Mouse (Mus musculus): ENCODE data around the gene Fgfr2. TPM values are rescaled to one million over a fixed set of nuclear protein-coding genes. Genes with fewer than 3 reads are reported as not detected.
A peak's percentile ranks its signal among the peaks of the same experiment; 100 is the strongest.

Gene Fgfr2
- polyA plus RNA-seq, 1 experiment: 59.9 TPM

GRCm38 (mm10) chr7:130278000-130278737 is 2845.0 kb downstream of the Fgfr2 start:
- Histone ChIP-seq H3K27ac (ENCODE audit: insufficient read depth, low read length) (no peak overlapping the region), H3K4me3 (ENCODE audit: insufficient read depth, low read length) (no peak overlapping the region), H3K4me1 (ENCODE audit: control insufficient read depth, insufficient read depth, low read length) (no peaks in the 10 kb centered on the region; the same call in 1 of the 2 replicates)
- no peak for TF ChIP-seq CTCF (IDR thresholded peaks at IDR 0.05; ENCODE audit: borderline replicate concordance, insufficient read depth, low read length)

GRCm38 (mm10) chr7:130273265-130273664 is 2849.9 kb downstream of the Fgfr2 start:
- H3K4me1 ChIP-seq (ENCODE audit: control insufficient read depth, insufficient read depth, low read length): no peaks in the 10 kb centered on the region
- H3K27ac ChIP-seq (ENCODE audit: insufficient read depth, low read length): no peak overlapping the region
- H3K4me3 ChIP-seq (ENCODE audit: insufficient read depth, low read length): no peak overlapping the region
- TF ChIP-seq POLR2A (IDR thresholded peaks at IDR 0.05; ENCODE audit: low read depth, low read length): no peak
- TF ChIP-seq CTCF (IDR thresholded peaks at IDR 0.05; ENCODE audit: borderline replicate concordance, insufficient read depth, low read length): peak; percentile 84

- Histone ChIP-seq H3K4me3 (ENCODE audit: insufficient read depth, low read length) (no peak overlapping the region), H3K27ac (ENCODE audit: insufficient read depth, low read length) (no peak overlapping the region), H3K4me1 (ENCODE audit: control insufficient read depth, insufficient read depth, low read length) (no peaks in the 10 kb centered on the region)
- TF ChIP-seq CTCF (IDR thresholded peaks at IDR 0.05; ENCODE audit: borderline replicate concordance, insufficient read depth, low read length): peak; percentile 26; the same call in 1 of the 2 replicates
- no peak for TF ChIP-seq POLR2A (IDR thresholded peaks at IDR 0.05; ENCODE audit: low read depth, low read length)
Observed at GRCm38 (mm10) chr7:130270807-130271206, 2852.3 kb downstream of the Fgfr2 start.

GRCm38 (mm10) chr7:130269124-130269867 is 2853.9 kb downstream of the Fgfr2 start:
- Histone ChIP-seq H3K27ac (ENCODE audit: insufficient read depth, low read length) (no peak overlapping the region), H3K4me1 (ENCODE audit: control insufficient read depth, insufficient read depth, low read length) (no peaks in the 10 kb centered on the region), H3K4me3 (ENCODE audit: insufficient read depth, low read length) (no peak overlapping the region)
- TF ChIP-seq POLR2A (IDR thresholded peaks at IDR 0.05; ENCODE audit: low read depth, low read length): no peak
- TF ChIP-seq CTCF (IDR thresholded peaks at IDR 0.05; ENCODE audit: borderline replicate concordance, insufficient read depth, low read length): no peak

DNA sequence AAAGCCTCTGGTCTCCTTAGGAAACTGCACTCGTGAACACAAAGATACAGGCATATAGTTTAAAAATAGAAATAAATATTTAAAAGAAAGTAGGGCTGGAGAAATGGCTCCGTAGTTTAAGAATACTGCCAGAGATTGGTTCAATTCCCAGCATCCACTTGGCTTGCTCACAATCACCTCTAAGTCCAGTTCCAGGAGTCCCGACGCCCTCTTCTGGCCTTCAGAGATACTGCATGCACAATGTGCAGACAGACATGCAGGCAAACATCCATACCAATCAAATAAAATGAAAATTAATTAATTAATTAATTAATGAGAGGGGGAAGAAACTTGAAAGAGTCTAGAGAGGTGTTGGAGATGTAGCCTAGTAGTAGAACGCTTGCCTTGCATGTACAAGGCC is 2856.1 kb downstream of the Fgfr2 start:
- no peak overlapping the region for H3K27ac ChIP-seq (ENCODE audit: insufficient read depth, low read length)

GRCm38 (mm10) chr7:130266166-130266490 is 2857.0 kb downstream of the Fgfr2 start:
- TF ChIP-seq POLR2A (IDR thresholded peaks at IDR 0.05; ENCODE audit: low read depth, low read length) (peak; percentile 48), CTCF (IDR thresholded peaks at IDR 0.05; ENCODE audit: borderline replicate concordance, insufficient read depth, low read length) (no peak)
- peaks cover 11% of the 10 kb centered on the region; the same call in 1 of the 2 replicates for H3K4me1 ChIP-seq (ENCODE audit: control insufficient read depth, insufficient read depth, low read length)
- peak overlapping the region; percentile 92 for H3K4me3 ChIP-seq (ENCODE audit: insufficient read depth, low read length)

More for the DNA sequence above, 2856.1 kb downstream of the Fgfr2 start:
- no peak for TF ChIP-seq POLR2A (IDR thresholded peaks at IDR 0.05; ENCODE audit: low read depth, low read length)
- TF ChIP-seq CTCF (IDR thresholded peaks at IDR 0.05; ENCODE audit: borderline replicate concordance, insufficient read depth, low read length): peak; percentile 54; the same call in 1 of the 2 replicates
- H3K4me3 ChIP-seq (ENCODE audit: insufficient read depth, low read length): no peak overlapping the region
- peaks cover 3% of the 10 kb centered on the region; the same call in 1 of the 2 replicates for H3K4me1 ChIP-seq (ENCODE audit: control insufficient read depth, insufficient read depth, low read length)

DNA sequence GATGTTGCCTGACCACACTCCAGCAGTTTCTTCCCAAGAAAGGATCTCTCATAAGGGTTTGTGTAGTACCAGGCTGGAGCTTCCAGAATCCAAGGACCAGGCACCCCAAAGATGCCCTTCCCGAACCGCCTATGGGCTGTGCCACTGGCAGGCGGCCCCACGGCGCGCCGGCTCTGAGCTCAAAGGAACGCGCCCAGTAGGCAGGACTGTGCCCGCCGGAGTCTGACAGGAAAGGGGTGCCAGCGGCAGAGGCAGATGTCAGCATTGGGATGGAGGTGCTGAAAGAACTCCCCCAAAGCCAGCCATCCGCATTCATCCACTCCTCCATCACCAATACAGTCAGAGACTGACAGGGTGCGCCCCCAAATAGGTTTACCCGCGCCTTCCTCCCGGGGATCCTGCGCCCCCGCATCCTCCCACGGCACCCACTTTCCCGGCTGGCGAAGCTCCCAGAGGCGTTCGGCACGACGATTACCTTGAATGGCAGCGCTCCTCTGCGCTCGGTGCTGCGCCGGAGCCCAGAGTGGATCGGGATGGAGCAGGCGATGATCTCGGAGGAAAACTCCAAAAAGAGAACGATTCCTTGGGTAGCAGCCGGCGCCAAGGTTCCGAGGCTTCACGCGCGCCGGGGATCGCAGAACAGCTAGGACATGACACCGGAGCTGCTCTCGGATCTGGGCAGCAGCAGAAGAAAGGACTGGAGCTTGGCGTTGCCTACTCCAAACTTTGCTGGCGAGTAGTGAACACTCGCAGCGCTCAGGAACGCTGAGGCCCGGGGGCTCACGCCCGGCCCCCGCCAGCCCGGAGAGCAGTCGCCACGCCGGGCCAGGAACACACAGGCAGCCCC is 2857.6 kb downstream of the Fgfr2 start:
- Histone ChIP-seq H3K4me1 (ENCODE audit: control insufficient read depth, insufficient read depth, low read length) (peaks cover 11% of the 10 kb centered on the region; the same call in 1 of the 2 replicates), H3K27ac (ENCODE audit: insufficient read depth, low read length) (peak overlapping the region; percentile 39), H3K4me3 (ENCODE audit: insufficient read depth, low read length) (peak overlapping the region; percentile 92)
- TF ChIP-seq CTCF (IDR thresholded peaks at IDR 0.05; ENCODE audit: borderline replicate concordance, insufficient read depth, low read length) (no peak), POLR2A (IDR thresholded peaks at IDR 0.05; ENCODE audit: low read depth, low read length) (no peak)

More at GRCm38 (mm10) chr7:130266166-130266490, 2857.0 kb downstream of the Fgfr2 start:
- H3K27ac ChIP-seq (ENCODE audit: insufficient read depth, low read length): peak overlapping the region; percentile 39

DNA sequence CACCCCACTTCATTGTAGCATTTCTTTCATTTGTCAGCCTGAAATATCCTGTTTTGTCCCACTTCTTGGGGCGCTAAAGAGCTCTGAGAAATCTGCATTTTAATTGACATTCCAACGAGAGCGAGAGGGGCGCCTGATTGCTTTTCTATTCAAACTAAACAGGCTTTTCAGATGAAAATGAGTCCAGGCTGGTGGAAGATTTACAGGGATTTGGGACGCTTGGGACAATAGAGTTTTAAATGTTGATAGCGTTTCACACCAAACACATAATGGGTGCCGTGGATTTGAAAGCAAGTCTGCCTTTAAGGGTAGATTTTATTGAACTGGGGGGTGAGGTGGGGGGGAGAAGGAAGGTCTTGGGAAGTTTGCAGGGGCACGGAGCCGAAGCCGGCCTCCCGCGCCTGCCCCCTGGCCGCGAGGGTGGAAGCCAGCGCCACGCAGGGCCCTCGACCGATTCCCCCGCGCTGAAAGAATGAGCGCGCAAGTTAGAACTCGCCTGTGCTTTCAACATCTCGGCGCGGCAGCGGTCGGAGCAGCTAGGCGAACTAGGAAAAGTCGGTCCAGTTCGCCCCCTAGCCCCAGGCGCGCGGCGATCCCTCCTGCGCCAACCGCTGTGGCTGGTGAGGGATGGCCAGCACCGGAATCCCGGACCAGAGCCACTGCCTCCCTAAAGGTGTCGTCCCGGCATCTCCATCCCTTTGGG is 2858.4 kb downstream of the Fgfr2 start:
- TF ChIP-seq CTCF (IDR thresholded peaks at IDR 0.05; ENCODE audit: borderline replicate concordance, insufficient read depth, low read length) (peak; percentile 42; the same call in 1 of the 2 replicates), POLR2A (IDR thresholded peaks at IDR 0.05; ENCODE audit: low read depth, low read length) (no peak)
- H3K4me3 ChIP-seq (ENCODE audit: insufficient read depth, low read length): peak overlapping the region; percentile 92
- peak overlapping the region; percentile 39 for H3K27ac ChIP-seq (ENCODE audit: insufficient read depth, low read length)
- peaks cover 12% of the 10 kb centered on the region; the same call in 1 of the 2 replicates for H3K4me1 ChIP-seq (ENCODE audit: control insufficient read depth, insufficient read depth, low read length)
